ENCODE assay signal across 18 mouse cellular contexts in genomic region chr7:92140051-92140817, GRCm38 (mm10).
DNase-seq lines count a peak whose midpoint lies in the region; ATAC-seq and TF ChIP-seq lines count a peak whose summit lies in the region.
"Had no signal": no experiment of that assay in that cellular context is flagged by ENCODE, and none has a peak within 500 bp of the region (broad histone marks: within the 10 kb centered on the region; RNA-seq: fewer than 3 reads in every experiment).

No protein-coding gene starts in this region.

- H3K4me2 ChIP-seq in forebrain, embryonic 13.5 days = no peak overlapping the region
- H3K4me2 ChIP-seq in forebrain, embryonic 12.5 days = no peak overlapping the region
- H3K4me2 ChIP-seq in heart, embryonic 12.5 days = no peak overlapping the region
- H3K4me2 ChIP-seq in liver, embryonic 11.5 days = no peak overlapping the region
- H3K4me2 ChIP-seq: limb, embryonic 12.5 days; liver, embryonic 15.5 days; neural tube, embryonic 13.5 days had no signal

- H3K27ac ChIP-seq in forebrain, embryonic 13.5 days = no peak overlapping the region
- no peak overlapping the region for H3K27ac ChIP-seq in forebrain, embryonic 12.5 days
- H3K27ac ChIP-seq in heart, embryonic 12.5 days (ENCODE audit: poor library complexity, severe bottlenecking) = peak overlapping the region; percentile 60; the same call in 1 of the 2 replicates
- no peak overlapping the region for H3K27ac ChIP-seq in liver, adult 2 months (replicated peaks; ENCODE audit: insufficient read depth, low read depth, low read length)
- no peak overlapping the region for H3K27ac ChIP-seq in liver, embryonic 11.5 days (ENCODE audit: low read depth, low read length)
- H3K27ac ChIP-seq in olfactory bulb, adult 2 months (ENCODE audit: insufficient read depth, low read depth, low read length) = 0 out of 2 replicates have a peak overlapping the region, but pooled peaks have one; percentile 21
- H3K27ac ChIP-seq: embryonic facial prominence, embryonic 10.5 days; limb, embryonic 12.5 days; liver, embryonic 15.5 days; neural tube, embryonic 13.5 days; stomach, postnatal 0 days had no signal

- TF ChIP-seq POLR2A in liver, adult 2 months (IDR thresholded peaks at IDR 0.05; ENCODE audit: extremely low read depth, insufficient read depth, low read length) = no peak
- no peak for TF ChIP-seq POLR2A in olfactory bulb, adult 2 months (IDR thresholded peaks at IDR 0.05; ENCODE audit: insufficient read depth, low read depth, low read length)

- intact Hi-C loops in heart, postnatal 10 days (cut with DNase I) = no loop called here

- no peaks in the 10 kb centered on the region for H3K27me3 ChIP-seq in forebrain, embryonic 13.5 days
- no peaks in the 10 kb centered on the region for H3K27me3 ChIP-seq in forebrain, embryonic 12.5 days
- no peaks in the 10 kb centered on the region for H3K27me3 ChIP-seq in heart, embryonic 12.5 days (replicated peaks)
- no peaks in the 10 kb centered on the region for H3K27me3 ChIP-seq in liver, adult 2 months (ENCODE audit: control insufficient read depth, insufficient read depth, low read length)
- no peaks in the 10 kb centered on the region for H3K27me3 ChIP-seq in liver, embryonic 11.5 days (replicated peaks; ENCODE audit: control insufficient read depth, insufficient read depth, low read length)
- H3K27me3 ChIP-seq: CH12.LX; limb, embryonic 12.5 days; liver, embryonic 15.5 days; neural tube, embryonic 13.5 days had no signal

- no peak for DNase-seq in heart, postnatal 10 days
- peak; percentile 19 for DNase-seq in liver, adult 2 months (ENCODE audit: extremely low read depth, low read depth, low spot score)
- DNase-seq in liver, embryonic 11.5 days (ENCODE audit: low spot score) = no peak
- DNase-seq: cerebellum, adult 11 months; kidney, postnatal 4 days; right cerebral cortex, postnatal 25 days had no signal

- H3K36me3 ChIP-seq in forebrain, embryonic 13.5 days (ENCODE audit: poor library complexity, severe bottlenecking) = no peaks in the 10 kb centered on the region
- no peaks in the 10 kb centered on the region for H3K36me3 ChIP-seq in forebrain, embryonic 12.5 days (replicated peaks)
- no peaks in the 10 kb centered on the region for H3K36me3 ChIP-seq in heart, embryonic 12.5 days
- H3K36me3 ChIP-seq in liver, adult 2 months (ENCODE audit: control insufficient read depth, insufficient read depth, low read length) = no peaks in the 10 kb centered on the region
- no peaks in the 10 kb centered on the region for H3K36me3 ChIP-seq in liver, embryonic 11.5 days (ENCODE audit: control insufficient read depth, insufficient read depth, low read length)
- H3K36me3 ChIP-seq: embryonic facial prominence, embryonic 10.5 days; limb, embryonic 12.5 days; liver, embryonic 15.5 days; neural tube, embryonic 13.5 days had no signal

- H3K79me2 ChIP-seq in liver, adult 2 months (ENCODE audit: control insufficient read depth, insufficient read depth, low read length) = no peaks in the 10 kb centered on the region

- H3K4me1 ChIP-seq in forebrain, embryonic 13.5 days = no peaks in the 10 kb centered on the region
- H3K4me1 ChIP-seq in forebrain, embryonic 12.5 days = 0 out of 2 replicates have a peak, but pooled peaks cover 3% of the 10 kb centered on the region
- H3K4me1 ChIP-seq in heart, embryonic 12.5 days (replicated peaks) = peaks cover 3% of the 10 kb centered on the region; the same call in 1 of the 2 replicates
- H3K4me1 ChIP-seq in liver, adult 2 months (ENCODE audit: control insufficient read depth, insufficient read depth, low read length) = no peaks in the 10 kb centered on the region
- no peaks in the 10 kb centered on the region for H3K4me1 ChIP-seq in liver, embryonic 11.5 days (replicated peaks; ENCODE audit: control insufficient read depth, insufficient read depth, low read length)
- no peaks in the 10 kb centered on the region for H3K4me1 ChIP-seq in olfactory bulb, adult 2 months (ENCODE audit: control insufficient read depth, insufficient read depth, low read length)
- H3K4me1 ChIP-seq: embryonic facial prominence, embryonic 10.5 days; limb, embryonic 12.5 days; liver, embryonic 15.5 days; neural tube, embryonic 13.5 days had no signal

- no peaks in the 10 kb centered on the region for H3K9me3 ChIP-seq in forebrain, embryonic 13.5 days (replicated peaks)
- H3K9me3 ChIP-seq in forebrain, embryonic 12.5 days = no peaks in the 10 kb centered on the region
- H3K9me3 ChIP-seq in heart, embryonic 12.5 days (replicated peaks) = no peaks in the 10 kb centered on the region
- H3K9me3 ChIP-seq in liver, embryonic 11.5 days (ENCODE audit: control insufficient read depth, low read length) = no peaks in the 10 kb centered on the region
- H3K9me3 ChIP-seq: embryonic facial prominence, embryonic 10.5 days; limb, embryonic 12.5 days; liver, embryonic 15.5 days; neural tube, embryonic 13.5 days had no signal

- no peak overlapping the region for H3K4me3 ChIP-seq in forebrain, embryonic 13.5 days
- no peak overlapping the region for H3K4me3 ChIP-seq in forebrain, embryonic 12.5 days (replicated peaks)
- no peak overlapping the region for H3K4me3 ChIP-seq in heart, embryonic 12.5 days
- no peak overlapping the region for H3K4me3 ChIP-seq in liver, adult 2 months (ENCODE audit: insufficient read depth, low read depth, low read length)
- H3K4me3 ChIP-seq in liver, embryonic 11.5 days (ENCODE audit: low read depth, low read length) = no peak overlapping the region
- H3K4me3 ChIP-seq in olfactory bulb, adult 2 months (ENCODE audit: insufficient read depth, low read depth, low read length) = no peak overlapping the region
- H3K4me3 ChIP-seq: embryonic facial prominence, embryonic 10.5 days; erythroblast, embryonic 14.5 days; limb, embryonic 12.5 days; liver, embryonic 15.5 days; neural tube, embryonic 13.5 days had no signal

- H3K9ac ChIP-seq in forebrain, embryonic 13.5 days = no peak overlapping the region
- H3K9ac ChIP-seq in forebrain, embryonic 12.5 days = no peak overlapping the region
- H3K9ac ChIP-seq in heart, embryonic 12.5 days = no peak overlapping the region
- H3K9ac ChIP-seq in liver, adult 2 months (ENCODE audit: low read depth, low read length) = no peak overlapping the region
- no peak overlapping the region for H3K9ac ChIP-seq in liver, embryonic 11.5 days (ENCODE audit: low read depth, low read length)
- H3K9ac ChIP-seq: limb, embryonic 12.5 days; liver, embryonic 15.5 days; neural tube, embryonic 13.5 days had no signal

- ATAC-seq in forebrain, embryonic 13.5 days = 0 out of 2 replicates have a peak, but pooled peaks have one; percentile 30
- ATAC-seq in forebrain, embryonic 12.5 days (ENCODE audit: low FRiP score) = no peak
- no peak for ATAC-seq in heart, embryonic 12.5 days (ENCODE audit: insufficient number of reproducible peaks, low FRiP score)
- no peak for ATAC-seq in liver, embryonic 11.5 days (replicated peaks; ENCODE audit: low FRiP score)
- ATAC-seq: lung, postnatal 0 days had no signal

- no peak for TF ChIP-seq CTCF in liver, adult 2 months (IDR thresholded peaks at IDR 0.05; ENCODE audit: low read depth, low read length)
- no peak for TF ChIP-seq CTCF in olfactory bulb, adult 2 months (IDR thresholded peaks at IDR 0.05; ENCODE audit: insufficient read depth, low read depth, low read length)

- 69% methylated on average over 9 of the region's 9 CpGs for WGBS in forebrain, embryonic 13.5 days
- 77% methylated on average over 9 of the region's 9 CpGs for WGBS in forebrain, embryonic 12.5 days
- 60% methylated on average over 9 of the region's 9 CpGs for WGBS in heart, embryonic 12.5 days
- 73% methylated on average over 9 of the region's 9 CpGs for WGBS in liver, adult 2 months
- 67% methylated on average over 9 of the region's 9 CpGs for WGBS in liver, embryonic 11.5 days
- WGBS in olfactory bulb, adult 2 months = 26% methylated on average over 9 of the region's 9 CpGs

Comparison
In these comparisons a context has a peak if more than half of its experiments do, and no peak if none do; other contexts are left out.
1. H3K27ac ChIP-seq: peak in heart, embryonic 12.5 days (single experiment) and olfactory bulb, adult 2 months (single experiment); none in forebrain, embryonic 13.5 days (single experiment), forebrain, embryonic 12.5 days (single experiment), liver, adult 2 months (single experiment) and liver, embryonic 11.5 days (single experiment).